Mouse (Mus musculus): ENCODE data around the gene Cyp2w1.

DNA sequence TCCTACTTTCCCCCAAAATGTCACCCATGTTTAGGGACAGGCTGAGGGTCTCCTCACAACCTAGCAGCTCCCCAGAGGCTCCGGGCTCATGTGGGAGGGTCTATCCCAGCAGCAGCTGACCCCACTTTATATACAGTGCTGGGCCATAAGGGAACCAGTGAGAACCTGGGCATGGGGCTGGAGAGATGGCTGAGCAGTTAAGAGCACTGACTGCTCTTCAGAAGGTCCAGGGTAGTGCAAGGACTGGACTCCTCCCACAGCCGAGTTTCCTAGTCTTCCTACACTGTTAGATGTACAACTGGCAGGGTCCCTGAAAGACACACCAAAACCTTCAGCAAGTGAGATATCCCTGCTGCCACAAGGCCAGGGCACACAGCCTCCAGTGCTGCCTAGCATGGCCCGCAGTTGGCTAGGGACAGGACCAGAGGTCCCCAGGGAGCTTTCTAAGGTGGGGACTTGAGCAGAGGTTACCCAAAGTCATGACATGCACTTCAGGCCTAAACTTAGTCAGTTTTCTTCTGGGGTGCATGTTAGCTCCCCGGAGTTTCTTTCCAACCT lies 45.0 kb downstream of the Cyp2w1 start:
- TF ChIP-seq CEBPB (IDR thresholded peaks at IDR 0.05; ENCODE audit: insufficient read depth, poor library complexity, severe bottlenecking) (no peak), MYOD1 (IDR thresholded peaks at IDR 0.05; ENCODE audit: control insufficient read depth in 1 of 3, insufficient read length in 2 of 3, low read depth in 2 of 3) (no peak), USF1 (IDR thresholded peaks at IDR 0.05; ENCODE audit: low read depth) (no peak), POLR2A (IDR thresholded peaks at IDR 0.05; ENCODE audit: insufficient read length, low read depth) (no peak), MAX (IDR thresholded peaks at IDR 0.05; ENCODE audit: low read depth) (no peak), TCF3 (IDR thresholded peaks at IDR 0.05; ENCODE audit: insufficient read length, low read depth) (no peak)
